Mouse (Mus musculus) cerebellum, adult 18-20 months (tissue): Measurements from ENCODE around the gene Gpr157.

Source experiments
- DNase-seq, 2 experiments: peaks; one replicate each; pipeline ENCODE4 v3.0.0; 2021

Gene Gpr157

GRCm38 (mm10) chr4:150155301-150155700 lies 68.1 kb downstream of the Gpr157 start:
- DNase-seq, result no peak
